Comparison of ENCODE assay signal across 16 mouse cellular contexts in the genomic region with DNA sequence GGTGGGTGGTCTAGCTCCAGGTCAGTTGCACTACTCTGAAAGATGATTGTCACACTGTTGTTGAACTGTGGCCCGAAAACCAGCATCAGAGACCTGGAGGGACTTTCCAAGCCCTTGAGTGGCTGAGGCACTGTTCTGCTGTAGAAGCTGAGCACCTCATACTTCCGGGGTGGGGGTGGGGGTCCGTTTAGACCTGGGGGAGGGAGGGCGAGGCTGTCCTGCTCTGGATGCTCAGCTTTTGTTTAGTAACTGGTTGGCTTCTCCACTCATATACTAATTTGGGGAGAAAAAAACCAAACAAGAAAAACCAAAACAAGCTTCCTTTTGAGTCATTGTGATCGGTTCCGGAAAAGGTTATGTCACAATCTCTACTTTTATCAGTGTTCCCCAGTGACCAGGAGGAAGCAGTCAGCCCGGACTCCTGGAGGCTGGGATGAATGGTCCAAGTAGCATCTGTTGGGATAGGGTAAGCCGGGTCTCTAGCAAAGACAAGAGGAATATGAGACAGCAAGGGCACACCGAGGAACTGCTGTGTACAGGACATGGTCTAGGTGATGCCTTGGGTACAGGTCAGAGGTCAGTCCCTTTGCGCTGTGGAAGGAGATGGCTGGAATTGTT. TPM values are rescaled to one million over a fixed set of nuclear protein-coding genes. Genes with fewer than 3 reads are reported as not detected.
A peak's percentile ranks its signal among the peaks of the same experiment; 100 is the strongest.
DNase-seq lines count a peak whose midpoint lies in the region; ATAC-seq and TF ChIP-seq lines count a peak whose summit lies in the region.
"Had no signal": no experiment of that assay in that cellular context is flagged by ENCODE, and none has a peak within 500 bp of the region (broad histone marks: within the 10 kb centered on the region; RNA-seq: fewer than 3 reads in every experiment).

No protein-coding gene starts in this region.

- WGBS in heart, embryonic 10.5 days = 68% methylated on average over 10 of the region's 10 CpGs
- 17% methylated on average over 10 of the region's 10 CpGs for WGBS in thymus, adult 2 months
- WGBS in macrophage (ENCODE audit: missing documents) = 6% methylated on average over 10 of the region's 10 CpGs
- 81% methylated on average over 10 of the region's 10 CpGs for WGBS in midbrain, embryonic 15.5 days

- ATAC-seq in midbrain, embryonic 15.5 days (replicated peaks) = no peak

- peaks cover 4% of the 10 kb centered on the region; the same call in 1 of the 2 replicates for H3K27me3 ChIP-seq in heart, embryonic 10.5 days (ENCODE audit: insufficient read depth, poor library complexity, severe bottlenecking)
- no peaks in the 10 kb centered on the region for H3K27me3 ChIP-seq in thymus, adult 2 months (ENCODE audit: control insufficient read depth, insufficient read depth, low read length)
- H3K27me3 ChIP-seq in midbrain, embryonic 15.5 days (replicated peaks) = no peaks in the 10 kb centered on the region
- H3K27me3 ChIP-seq: hindbrain, embryonic 13.5 days; kidney, embryonic 15.5 days had no signal

- DNase-seq in heart, adult 8-10 months (ENCODE audit: low spot score) = peak; percentile 58
- no peak for DNase-seq in heart, embryonic 10.5 days (ENCODE audit: low spot score)
- no peak for DNase-seq in thymus, adult 2 months
- no peak for DNase-seq in thymus, adult 18-20 months
- DNase-seq in thymus, postnatal 4 days = peak; percentile 18
- DNase-seq in gastrocnemius, postnatal 14 days = no peak
- DNase-seq: cerebellum, postnatal 36 days; gastrocnemius, adult 2 months; retina, postnatal 1 day had no signal

- no peaks in the 10 kb centered on the region for H3K36me3 ChIP-seq in heart, embryonic 10.5 days
- no peaks in the 10 kb centered on the region for H3K36me3 ChIP-seq in thymus, adult 2 months (ENCODE audit: control insufficient read depth, insufficient read depth, low read length)
- no peaks in the 10 kb centered on the region for H3K36me3 ChIP-seq in macrophage (ENCODE audit: inconsistent target)
- no peaks in the 10 kb centered on the region for H3K36me3 ChIP-seq in midbrain, embryonic 15.5 days (replicated peaks)
- H3K36me3 ChIP-seq: hindbrain, embryonic 13.5 days; kidney, embryonic 15.5 days had no signal

- H3K79me2 ChIP-seq in macrophage (ENCODE audit: inconsistent target) = no peaks in the 10 kb centered on the region

- peaks cover 12% of the 10 kb centered on the region; the same call in 1 of the 2 replicates for H3K4me1 ChIP-seq in heart, embryonic 10.5 days
- H3K4me1 ChIP-seq in thymus, adult 2 months (replicated peaks; ENCODE audit: control insufficient read depth, insufficient read depth, low read length) = peaks cover 26% of the 10 kb centered on the region
- no peaks in the 10 kb centered on the region for H3K4me1 ChIP-seq in midbrain, embryonic 15.5 days
- H3K4me1 ChIP-seq: hindbrain, embryonic 13.5 days; kidney, embryonic 15.5 days had no signal

- H3K4me2 ChIP-seq in midbrain, embryonic 15.5 days = no peak overlapping the region
- H3K4me2 ChIP-seq: hindbrain, embryonic 13.5 days; kidney, embryonic 15.5 days had no signal

- intact Hi-C loops in gastrocnemius, postnatal 14 days (cut with DNase I; ENCODE audit: low total_unique reads) = no loop called here

- H3K9ac ChIP-seq in midbrain, embryonic 15.5 days = no peak overlapping the region
- H3K9ac ChIP-seq: hindbrain, embryonic 13.5 days; kidney, embryonic 15.5 days had no signal

- no peak overlapping the region for H3K4me3 ChIP-seq in heart, embryonic 10.5 days
- H3K4me3 ChIP-seq in thymus, adult 2 months (ENCODE audit: control insufficient read depth, insufficient read depth, low read length) = peak overlapping the region; percentile 6; the same call in 1 of the 2 replicates
- no peak overlapping the region for H3K4me3 ChIP-seq in macrophage (ENCODE audit: inconsistent target)
- no peak overlapping the region for H3K4me3 ChIP-seq in midbrain, embryonic 15.5 days
- H3K4me3 ChIP-seq: erythroblast, embryonic 14.5 days; gastrocnemius, adult 2 months; hindbrain, embryonic 13.5 days; kidney, embryonic 15.5 days had no signal

- H3K27ac ChIP-seq in heart, embryonic 10.5 days = no peak overlapping the region
- peak overlapping the region; percentile 78 for H3K27ac ChIP-seq in thymus, adult 2 months (ENCODE audit: control insufficient read depth, insufficient read depth, low read length)
- peak overlapping the region; percentile 65 for H3K27ac ChIP-seq in macrophage
- no peak overlapping the region for H3K27ac ChIP-seq in midbrain, embryonic 15.5 days
- H3K27ac ChIP-seq: gastrocnemius, adult 2 months; hindbrain, embryonic 13.5 days; kidney, embryonic 15.5 days had no signal

- H3K9me3 ChIP-seq in heart, embryonic 10.5 days = no peaks in the 10 kb centered on the region
- H3K9me3 ChIP-seq in midbrain, embryonic 15.5 days = no peaks in the 10 kb centered on the region
- H3K9me3 ChIP-seq: hindbrain, embryonic 13.5 days; kidney, embryonic 15.5 days had no signal

- TF ChIP-seq POLR2A in thymus, adult 2 months (IDR thresholded peaks at IDR 0.05; ENCODE audit: control insufficient read depth, extremely low read depth, insufficient read depth, low read length, poor library complexity) = no peak

- no peak for TF ChIP-seq CTCF in thymus, adult 2 months (IDR thresholded peaks at IDR 0.05; ENCODE audit: borderline replicate concordance, control insufficient read depth, extremely low read depth, insufficient read depth, low read length, poor library complexity)

RNA-seq across cellular contexts. Expression of a gene that starts 17.5 kb away (rescaled TPM):
- 1 to 10 TPM; 6.1 to 7.9 (median 7.0) TPM for total RNA-seq in heart, adult 8-10 months (2022)
- polyA plus RNA-seq in heart, embryonic 10.5 days (2016; fragmentation: Nextera tagmentation; extraction: Ambion mirVana) = 1.4 and 2.1 TPM in 2 replicates
- polyA plus RNA-seq in thymus, adult 2 months (2012; rRNA removed) = 23.1 and 26.5 TPM in 2 replicates
- total RNA-seq in macrophage (2018; cell fraction: chromatin; rRNA removed) = 100 to 1,000 TPM in 12 of 26 experiments, 10 to 100 TPM in 12, 1 to 10 TPM in 2; 5.6 to 297 (median 81.2) TPM
- total RNA-seq in macrophage (2018; cell fraction: cytosol; rRNA removed) = 10 to 100 TPM in 18 of 26 experiments, 1 to 10 TPM in 8; 3.2 to 63.4 (median 12.6) TPM
- total RNA-seq in macrophage (2018; cell fraction: nucleus; rRNA removed) = 100 to 1,000 TPM in 16 of 26 experiments, 10 to 100 TPM in 10; 16.2 to 343 (median 144) TPM
- 3.6 to 12.1 TPM (median 7.4 TPM) in 3 replicates for polyA plus RNA-seq in macrophage (2018)
- polyA plus RNA-seq in midbrain, embryonic 15.5 days (2015; fragmentation: Nextera tagmentation; extraction: Ambion mirVana) = 0.48 and 0.84 TPM in 2 replicates
- 1 to 10 TPM; 1.6 to 2.0 TPM for total RNA-seq in gastrocnemius, postnatal 14 days (2021)

RNA-seq across cellular contexts. Expression of a gene that starts 43.1 kb away (rescaled TPM):
- not detected for total RNA-seq in heart, adult 8-10 months (2022)
- polyA plus RNA-seq in heart, embryonic 10.5 days (2016; fragmentation: Nextera tagmentation; extraction: Ambion mirVana) = 0.18 and 0.45 TPM in 2 replicates
- polyA plus RNA-seq in thymus, adult 2 months (2012; rRNA removed) = 84.0 and 93.7 TPM in 2 replicates
- total RNA-seq in macrophage (2018; cell fraction: chromatin; rRNA removed) = 1 to 10 TPM in 1 of 26 experiments, under 1 TPM in 3, not detected in 22; 0.25 to 1.2 (median 0.54) TPM
- total RNA-seq in macrophage (2018; cell fraction: cytosol; rRNA removed) = under 1 TPM in 1 of 26 experiments, not detected in 25; 0.05 TPM
- total RNA-seq in macrophage (2018; cell fraction: nucleus; rRNA removed) = 1 to 10 TPM in 1 of 26 experiments, under 1 TPM in 2, not detected in 23; 0.25 to 1.1 (median 0.86) TPM
- polyA plus RNA-seq in macrophage (2018) = not detected in 3 replicates
- polyA plus RNA-seq in midbrain, embryonic 15.5 days (2015; fragmentation: Nextera tagmentation; extraction: Ambion mirVana) = 0.06 and 0.37 TPM in 2 replicates
- not detected for total RNA-seq in gastrocnemius, postnatal 14 days (2021)
- total RNA-seq: gastrocnemius, adult 2 months had no signal
- polyA plus RNA-seq: erythroblast, embryonic 14.5 days; liver, embryonic 16.5 days had no signal

RNA-seq across cellular contexts. Expression of a gene that starts 44.8 kb away (rescaled TPM):
- under 1 TPM in 2 of 4 experiments, not detected in 2; 0.38 to 0.65 TPM for total RNA-seq in heart, adult 8-10 months (2022)
- polyA plus RNA-seq in heart, embryonic 10.5 days (2016; fragmentation: Nextera tagmentation; extraction: Ambion mirVana) = not detected in 2 replicates
- 0.93 and 1.8 TPM in 2 replicates for polyA plus RNA-seq in thymus, adult 2 months (2012; rRNA removed)
- total RNA-seq in macrophage (2018; cell fraction: chromatin; rRNA removed) = 1 to 10 TPM in 1 of 26 experiments, not detected in 25; 5.1 TPM
- total RNA-seq in macrophage (2018; cell fraction: cytosol; rRNA removed) = 1 to 10 TPM in 6 of 26 experiments, under 1 TPM in 14, not detected in 6; 0.10 to 2.0 (median 0.58) TPM
- total RNA-seq in macrophage (2018; cell fraction: nucleus; rRNA removed) = 1 to 10 TPM in 6 of 26 experiments, under 1 TPM in 1, not detected in 19; 0.95 to 5.7 (median 2.5) TPM
- 0.14 to 2.0 TPM in 2 of 3 replicates, not detected in the other for polyA plus RNA-seq in macrophage (2018)
- not detected in 2 replicates for polyA plus RNA-seq in midbrain, embryonic 15.5 days (2015; fragmentation: Nextera tagmentation; extraction: Ambion mirVana)
- total RNA-seq in gastrocnemius, postnatal 14 days (2021) = not detected
- total RNA-seq: gastrocnemius, adult 2 months; left cerebral cortex, adult 18-20 months had no signal
- polyA plus RNA-seq: erythroblast, embryonic 14.5 days; hindbrain, embryonic 13.5 days; liver, embryonic 16.5 days had no signal

Comparison
In these comparisons a context has a peak if more than half of its experiments do, and no peak if none do; other contexts are left out.
1. DNase-seq: peak in heart, adult 8-10 months (single experiment) and thymus, postnatal 4 days (single experiment); none in heart, embryonic 10.5 days (single experiment), thymus, adult 2 months (single experiment), thymus, adult 18-20 months (0 of 2) and gastrocnemius, postnatal 14 days (single experiment).
2. H3K27ac ChIP-seq: peak in thymus, adult 2 months (single experiment) and macrophage (single experiment); none in heart, embryonic 10.5 days (single experiment) and midbrain, embryonic 15.5 days (single experiment).
3. RNA of a gene that starts 43.1 kb away (polyA plus RNA-seq): 84.0 to 93.7 TPM in thymus, adult 2 months; 0.18 to 0.45 TPM in heart, embryonic 10.5 days, 0.06 to 0.37 TPM in midbrain, embryonic 15.5 days and not detected in macrophage; every median in the first group is over 10 times any median in the second.